Mouse (Mus musculus) stomach, postnatal 0 days (tissue): ENCODE data around the gene Ggta1. TPM values are rescaled to one million over a fixed set of nuclear protein-coding genes. Genes with fewer than 3 reads are reported as not detected.

Experiments used
- ATAC-seq: fragments of 200-750 bp; cut with Nextera tagmentation; 2 replicates; pipeline ENCODE4 v1.8.0; 2017; ENCODE audit not compliant: low FRiP score, low TSS enrichment
- DNase-seq: peaks from one replicate; pipeline ENCODE4 v3.0.0-alpha.2; 2016; ENCODE audit warnings: low spot score
- H3K27ac ChIP-seq: fragments of 300-500 bp; sonication (generic); replicated peaks from 2 replicates; pipeline ENCODE4 v1.5.1; 2014; ENCODE audit warnings: mild to moderate bottlenecking, control low read depth
- H3K27me3 ChIP-seq: fragments of 300-500 bp; sonication (generic); 2 replicates; pipeline ENCODE4 v1.6.1; 2014; ENCODE audit warnings: low read length; ENCODE audit not compliant: control insufficient read depth, insufficient read depth
- H3K36me3 ChIP-seq: fragments of 300-500 bp; sonication (generic); 2 replicates; pipeline ENCODE4 v1.6.1; 2014; ENCODE audit warnings: low read length, mixed read lengths; ENCODE audit not compliant: control insufficient read depth, insufficient read depth
- H3K4me1 ChIP-seq: fragments of 300-500 bp; sonication (generic); replicated peaks from 2 replicates; pipeline ENCODE4 v1.6.1; 2014; ENCODE audit warnings: antibody characterized with exemption; ENCODE audit not compliant: control insufficient read depth, insufficient read depth
- H3K4me2 ChIP-seq: fragments of 300-500 bp; sonication (generic); replicated peaks from 2 replicates; pipeline ENCODE4 v1.6.1; 2014; ENCODE audit warnings: low read depth, mild to moderate bottlenecking, control low read depth, moderate library complexity
- H3K4me3 ChIP-seq: fragments of 300-500 bp; sonication (generic); 2 replicates; pipeline ENCODE4 v1.5.1; 2014; ENCODE audit warnings: low read depth, low read length, control low read depth
- H3K9ac ChIP-seq: fragments of 300-500 bp; sonication (generic); 2 replicates; pipeline ENCODE4 v1.6.1; 2014; ENCODE audit warnings: mild to moderate bottlenecking, low read length, control low read depth, mixed read lengths
- H3K9me3 ChIP-seq: fragments of 300-500 bp; sonication (generic); 2 replicates; pipeline ENCODE4 v1.6.1; 2016; ENCODE audit warnings: low read length; ENCODE audit not compliant: control insufficient read depth
- CTCF ChIP-seq: IDR thresholded peaks from 2 replicates; pipeline ENCODE4 v1.5.1; 2016; ENCODE audit warnings: antibody characterized with exemption, low read depth, mild to moderate bottlenecking, moderate library complexity
- EP300 ChIP-seq: optimal IDR thresholded peaks from 2 replicates; pipeline ENCODE3; 2016; ENCODE audit warnings: antibody characterized with exemption
- WGBS: fragments of 180-500 bp; shearing (Covaris S2); extraction: QIAGEN DNeasy Blood & Tissue Kit; methylation state at CpG from one replicate; pipeline ENCODE4 v1.1.7; 2014; 5-methylcytosine and 5-hydroxymethylcytosine counted together
- polyA plus RNA-seq: library from polyadenylated mRNA; unstranded; fragments of >200 nt; fragmentation: Nextera tagmentation; extraction: Ambion mirVana; gene quantifications from 2 replicates; pipeline ENCODE4 v1.2.1, GENCODE M21; 2015

Gene Ggta1
- polyA plus RNA-seq, 1 experiment from 2014 or later = 11.5 TPM

GRCm38 (mm10) chr2:35451484-35452050 is 11.5 kb downstream of the Ggta1 start:
- no peaks in the 10 kb centered on the region for H3K9me3 ChIP-seq
- no peaks in the 10 kb centered on the region for H3K4me1 ChIP-seq
- 87% methylated on average over 5 of the region's 5 CpGs for WGBS
- H3K9ac ChIP-seq = no peak overlapping the region
- no peak for DNase-seq
- H3K27me3 ChIP-seq = no peaks in the 10 kb centered on the region
- H3K4me3 ChIP-seq = no peak overlapping the region
- ATAC-seq = no peak
- no peak overlapping the region for H3K4me2 ChIP-seq
- TF ChIP-seq CTCF = no peak
- TF ChIP-seq EP300 = no peak
- no peak overlapping the region for H3K27ac ChIP-seq
- no peaks in the 10 kb centered on the region for H3K36me3 ChIP-seq

DNA sequence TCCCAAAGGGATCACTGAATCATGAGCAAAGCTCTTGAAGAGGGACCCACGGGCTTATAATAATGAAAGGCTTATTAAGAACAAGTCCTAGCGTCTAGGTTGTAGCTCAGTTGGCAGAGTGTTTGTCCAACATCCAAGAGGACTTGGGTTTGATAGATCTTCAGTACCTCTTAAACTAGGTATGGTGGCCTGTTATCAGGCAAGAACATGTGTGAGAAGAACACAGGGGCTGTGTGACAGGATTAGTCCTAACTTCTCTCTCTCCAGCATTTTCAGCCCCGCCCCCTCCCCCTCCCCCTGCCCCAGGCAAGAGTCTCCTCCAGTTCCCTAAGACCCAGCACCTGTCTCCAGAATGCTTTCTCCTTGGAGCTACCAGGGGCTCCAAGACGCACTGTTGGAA is 12.2 kb downstream of the Ggta1 start:
- WGBS = 77% methylated on average over 4 of the region's 4 CpGs
- no peak overlapping the region for H3K4me3 ChIP-seq
- H3K4me2 ChIP-seq = no peak overlapping the region
- TF ChIP-seq CTCF (no peak), EP300 (no peak)
- no peak for DNase-seq
- no peak overlapping the region for H3K27ac ChIP-seq
- no peak for ATAC-seq
- H3K4me1 ChIP-seq = peaks cover 4% of the 10 kb centered on the region
- H3K27me3 ChIP-seq = no peaks in the 10 kb centered on the region
- H3K9me3 ChIP-seq = no peaks in the 10 kb centered on the region
- H3K36me3 ChIP-seq = no peaks in the 10 kb centered on the region
- no peak overlapping the region for H3K9ac ChIP-seq

GRCm38 (mm10) chr2:35449687-35450622 is 13.1 kb downstream of the Ggta1 start:
- no peak for TF ChIP-seq EP300
- no peak for TF ChIP-seq CTCF
- H3K36me3 ChIP-seq = no peaks in the 10 kb centered on the region
- no peak overlapping the region for H3K4me3 ChIP-seq
- H3K9ac ChIP-seq = no peak overlapping the region
- no peaks in the 10 kb centered on the region for H3K27me3 ChIP-seq
- ATAC-seq (no peak), DNase-seq (no peak)
- 71% methylated on average over 12 of the region's 12 CpGs for WGBS
- H3K27ac ChIP-seq = no peak overlapping the region
- H3K4me2 ChIP-seq = no peak overlapping the region
- H3K4me1 ChIP-seq = peaks cover 10% of the 10 kb centered on the region
- H3K9me3 ChIP-seq = no peaks in the 10 kb centered on the region

- 82% methylated on average over 9 of the region's 9 CpGs for WGBS
- no peak for ATAC-seq
- H3K4me3 ChIP-seq = no peak overlapping the region
- no peak overlapping the region for H3K4me2 ChIP-seq
- no peak for DNase-seq
- no peaks in the 10 kb centered on the region for H3K9me3 ChIP-seq
- TF ChIP-seq EP300 (no peak), CTCF (no peak)
- H3K36me3 ChIP-seq = no peaks in the 10 kb centered on the region
- no peak overlapping the region for H3K9ac ChIP-seq
- no peak overlapping the region; the same call in 1 of the 2 replicates for H3K27ac ChIP-seq
- H3K4me1 ChIP-seq = peaks cover 17% of the 10 kb centered on the region
- no peaks in the 10 kb centered on the region for H3K27me3 ChIP-seq
These were observed 13.9 kb downstream of the Ggta1 start for GRCm38 (mm10) chr2:35448914-35449670.

- Histone ChIP-seq H3K9me3 (no peaks in the 10 kb centered on the region), H3K4me3 (no peak overlapping the region), H3K36me3 (no peaks in the 10 kb centered on the region), H3K4me1 (peaks cover 20% of the 10 kb centered on the region), H3K27ac (no peak overlapping the region; the same call in 1 of the 2 replicates), H3K27me3 (no peaks in the 10 kb centered on the region), H3K9ac (no peak overlapping the region), H3K4me2 (no peak overlapping the region)
- no peak for TF ChIP-seq EP300
- no peak for TF ChIP-seq CTCF
- DNase-seq = peak; percentile 14
- 43% methylated on average over 7 of the region's 7 CpGs for WGBS
- ATAC-seq = no peak
These were observed 14.7 kb downstream of the Ggta1 start for GRCm38 (mm10) chr2:35448215-35448913.
